Mouse (Mus musculus) right cerebral cortex, adult 2 months (tissue): ENCODE data around the gene Itpk1.

Experiments
- DNase-seq, 2 experiments: peaks; one replicate each; pipeline ENCODE4 v3.0.0; 2021 to 2022; ENCODE audit warnings: low spot score in 2 of 2

Itpk1 gene

GRCm38 (mm10) chr12:102625717-102626116, 79.0 kb downstream of the Itpk1 start:
- DNase-seq = no peak

GRCm38 (mm10) chr12:102625118-102625517, 79.6 kb downstream of the Itpk1 start:
- no peak for DNase-seq

GRCm38 (mm10) chr12:102623827-102624226, 80.9 kb downstream of the Itpk1 start:
- DNase-seq = no peak

GRCm38 (mm10) chr12:102622302-102622842, 82.4 kb downstream of the Itpk1 start:
- DNase-seq = no peak

- no peak for DNase-seq
Observed at GRCm38 (mm10) chr12:102621811-102622210, 82.9 kb downstream of the Itpk1 start.

- no peak for DNase-seq
Observed at GRCm38 (mm10) chr12:102621205-102621604, 83.5 kb downstream of the Itpk1 start.

- DNase-seq = no peak
Observed at GRCm38 (mm10) chr12:102619908-102620307, 84.8 kb downstream of the Itpk1 start.

- no peak for DNase-seq
Observed at GRCm38 (mm10) chr12:102618085-102618484, 86.6 kb downstream of the Itpk1 start.

GRCm38 (mm10) chr12:102616843-102617519, 87.7 kb downstream of the Itpk1 start:
- DNase-seq = no peak

GRCm38 (mm10) chr12:102616201-102616600, 88.5 kb downstream of the Itpk1 start:
- DNase-seq = no peak

- DNase-seq = no peak
Observed at GRCm38 (mm10) chr12:102613411-102613810, 91.3 kb downstream of the Itpk1 start.

- no peak for DNase-seq
Observed at GRCm38 (mm10) chr12:102612431-102612830, 92.3 kb downstream of the Itpk1 start.

- DNase-seq = no peak
Observed at GRCm38 (mm10) chr12:102610927-102611326, 93.8 kb downstream of the Itpk1 start.

GRCm38 (mm10) chr12:102607808-102608517, 96.8 kb downstream of the Itpk1 start:
- DNase-seq = no peak

GRCm38 (mm10) chr12:102607066-102607465, 97.7 kb downstream of the Itpk1 start:
- no peak for DNase-seq

- no peak for DNase-seq
Observed at GRCm38 (mm10) chr12:102605607-102606006, 99.1 kb downstream of the Itpk1 start.

GRCm38 (mm10) chr12:102602255-102603041, 102.3 kb downstream of the Itpk1 start:
- DNase-seq = no peak

GRCm38 (mm10) chr12:102601847-102602246, 102.9 kb downstream of the Itpk1 start:
- DNase-seq = no peak

GRCm38 (mm10) chr12:102600345-102600744, 104.4 kb downstream of the Itpk1 start:
- DNase-seq = no peak

- no peak for DNase-seq
Observed at GRCm38 (mm10) chr12:102599801-102600200, 104.9 kb downstream of the Itpk1 start.

GRCm38 (mm10) chr12:102598535-102598934, 106.2 kb downstream of the Itpk1 start:
- no peak for DNase-seq

GRCm38 (mm10) chr12:102597466-102597865, 107.3 kb downstream of the Itpk1 start:
- DNase-seq = no peak
